Mouse (Mus musculus) forebrain, embryonic 12.5 days (tissue): ENCODE measurements at regions not wholly inside any gene's neighbourhood (a gene's known extent, or its start where the extent isn't known, plus 50 kb on each side); places are given as distances from the start of the nearest gene placed in this dataset.

ENCODE experiments used
- ATAC-seq: fragments of 200-750 bp; cut with Nextera tagmentation; 2 replicates; pipeline ENCODE4 v1.8.0; 2017; ENCODE audit warnings: moderate TSS enrichment; ENCODE audit not compliant: low FRiP score
- H3K27ac ChIP-seq: fragments of 300-500 bp; sonication (generic); 2 replicates; pipeline ENCODE4 v1.5.1; 2016; ENCODE audit warnings: mild to moderate bottlenecking
- H3K27me3 ChIP-seq: fragments of 300-500 bp; sonication (generic); 2 replicates; pipeline ENCODE4 v1.6.1; 2016; ENCODE audit warnings: mild to moderate bottlenecking
- H3K36me3 ChIP-seq: fragments of 300-500 bp; sonication (generic); replicated peaks from 2 replicates; pipeline ENCODE4 v1.6.1; 2016; ENCODE audit warnings: mild to moderate bottlenecking
- H3K4me1 ChIP-seq: fragments of 300-500 bp; sonication (generic); 2 replicates; pipeline ENCODE4 v1.6.1; 2016
- H3K4me2 ChIP-seq: fragments of 300-500 bp; sonication (generic); 2 replicates; pipeline ENCODE4 v1.6.1; 2016; ENCODE audit warnings: mild to moderate bottlenecking, moderate library complexity
- H3K4me3 ChIP-seq: fragments of 300-500 bp; sonication (generic); replicated peaks from 2 replicates; pipeline ENCODE4 v1.5.1; 2016; ENCODE audit warnings: mild to moderate bottlenecking
- H3K9ac ChIP-seq: fragments of 300-500 bp; sonication (generic); 2 replicates; pipeline ENCODE4 v1.6.1; 2016; ENCODE audit warnings: mild to moderate bottlenecking
- H3K9me3 ChIP-seq: fragments of 300-500 bp; sonication (generic); 2 replicates; pipeline ENCODE4 v1.6.1; 2016
- WGBS: fragments of 180-500 bp; shearing (Covaris S2); methylation state at CpG from one replicate; pipeline ENCODE4 v1.1.7; 2016; 5-methylcytosine and 5-hydroxymethylcytosine counted together

DNA sequence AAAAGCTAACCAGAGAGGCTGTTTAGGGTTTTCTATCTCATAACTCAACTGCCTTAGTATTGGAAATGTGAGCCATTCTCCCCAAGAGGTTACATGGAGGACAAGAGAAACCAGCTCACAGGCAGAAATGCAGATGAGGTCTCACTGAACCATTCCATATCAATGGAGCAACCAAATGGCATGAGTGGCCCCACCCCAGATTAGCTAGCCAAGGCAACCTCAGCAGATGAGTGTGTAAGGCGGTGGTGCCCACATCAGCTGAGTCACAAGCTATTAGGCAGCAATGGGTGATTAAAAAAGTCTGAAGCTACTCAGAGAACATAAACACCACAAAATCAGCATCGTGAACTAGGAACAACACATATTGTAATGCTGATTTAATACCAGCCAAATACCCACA is 133.2 kb downstream of the Lpin1 start:
- no peak for ATAC-seq
- H3K4me2 ChIP-seq, result no peak overlapping the region
- no peaks in the 10 kb centered on the region for H3K9me3 ChIP-seq
- no peak overlapping the region for H3K27ac ChIP-seq
- no peaks in the 10 kb centered on the region for H3K36me3 ChIP-seq
- WGBS, result 94% methylated on average over 2 of the region's 2 CpGs
- H3K27me3 ChIP-seq, result no peaks in the 10 kb centered on the region
- H3K4me3 ChIP-seq, result no peak overlapping the region
- no peaks in the 10 kb centered on the region for H3K4me1 ChIP-seq
- no peak overlapping the region for H3K9ac ChIP-seq

DNA sequence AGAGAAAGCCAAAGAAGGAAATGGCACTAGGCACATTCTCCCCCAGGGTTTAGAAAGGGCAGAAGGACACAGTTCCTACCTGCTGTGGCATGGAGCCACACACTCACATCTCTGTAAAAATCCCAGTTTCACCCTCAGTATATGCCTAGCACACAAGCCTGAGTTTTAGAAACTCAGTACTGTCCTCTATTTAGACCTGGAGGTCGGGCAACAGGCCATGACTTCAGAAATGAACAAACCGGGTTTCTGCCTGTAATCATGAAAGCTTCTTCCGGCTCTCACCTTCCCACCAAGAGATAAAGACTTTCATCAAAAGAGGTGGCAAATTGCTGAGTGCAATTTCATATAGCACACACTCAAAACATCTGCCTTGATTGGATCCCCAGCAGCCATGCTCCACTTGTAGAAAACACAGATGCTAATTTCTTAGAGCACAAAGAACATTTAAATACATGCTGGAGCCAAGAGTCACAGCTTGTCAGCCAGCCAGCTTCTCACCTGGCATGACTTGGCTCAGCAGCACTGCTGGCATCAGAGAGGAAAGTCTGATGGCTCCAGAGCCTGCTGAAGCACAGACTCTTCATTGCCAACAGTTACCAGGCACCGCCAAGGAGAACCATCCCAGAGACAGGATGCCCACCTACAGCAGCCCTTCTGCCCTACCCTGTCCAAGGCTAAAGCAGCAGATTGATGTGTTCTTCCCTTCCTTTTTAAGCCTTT is 136.2 kb downstream of the Lpin1 start:
- H3K9me3 ChIP-seq, result no peaks in the 10 kb centered on the region
- H3K4me2 ChIP-seq, result no peak overlapping the region
- no peaks in the 10 kb centered on the region for H3K36me3 ChIP-seq
- 85% methylated on average over 4 of the region's 4 CpGs for WGBS
- no peaks in the 10 kb centered on the region for H3K27me3 ChIP-seq
- no peak overlapping the region for H3K27ac ChIP-seq
- no peaks in the 10 kb centered on the region for H3K4me1 ChIP-seq
- no peak overlapping the region for H3K9ac ChIP-seq
- ATAC-seq, result no peak
- no peak overlapping the region for H3K4me3 ChIP-seq

GRCm38 (mm10) chr12:16457419-16457818 is 153.3 kb downstream of the Lpin1 start:
- no peaks in the 10 kb centered on the region for H3K9me3 ChIP-seq
- WGBS, result 94% methylated on average over 6 of the region's 6 CpGs
- no peak overlapping the region for H3K4me3 ChIP-seq
- no peaks in the 10 kb centered on the region for H3K27me3 ChIP-seq
- H3K9ac ChIP-seq, result no peak overlapping the region
- no peak overlapping the region for H3K27ac ChIP-seq
- H3K4me2 ChIP-seq, result no peak overlapping the region
- H3K4me1 ChIP-seq, result no peaks in the 10 kb centered on the region
- no peak for ATAC-seq
- no peaks in the 10 kb centered on the region for H3K36me3 ChIP-seq

DNA sequence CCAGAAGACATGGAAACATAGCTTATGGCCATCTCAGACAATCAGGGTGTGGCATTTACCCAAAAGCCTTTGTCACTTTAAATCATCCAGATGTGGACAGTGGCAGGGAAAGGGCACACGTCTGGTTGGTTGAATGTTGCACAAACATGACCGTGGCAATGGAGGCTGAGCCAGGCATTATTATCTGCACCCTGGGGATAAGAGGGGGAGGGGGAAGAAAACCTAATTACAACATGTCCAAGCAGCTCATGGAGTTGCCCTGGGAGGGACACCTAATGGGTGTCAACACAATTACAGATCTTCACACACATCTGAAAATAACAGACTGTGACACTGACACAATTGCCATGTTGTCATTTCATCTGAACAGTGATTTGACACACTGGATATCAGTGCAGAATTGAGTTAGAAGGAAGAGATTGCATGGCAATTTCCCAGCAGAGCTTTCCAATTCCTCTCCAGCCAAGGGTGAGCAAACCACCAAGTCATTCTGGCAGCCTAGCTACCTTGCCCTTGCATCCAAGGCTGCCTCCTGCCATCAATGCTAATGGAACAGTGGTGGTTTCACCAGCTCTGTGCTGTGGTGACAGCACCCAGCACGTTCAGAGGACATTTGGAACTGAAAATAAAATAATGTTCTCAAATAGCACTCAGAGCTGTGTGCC is 159.9 kb downstream of the Lpin1 start:
- no peak for ATAC-seq
- 63% methylated on average over 3 of the region's 3 CpGs for WGBS
- H3K4me1 ChIP-seq, result no peaks in the 10 kb centered on the region
- H3K9ac ChIP-seq, result no peak overlapping the region
- no peak overlapping the region for H3K27ac ChIP-seq
- H3K9me3 ChIP-seq, result no peaks in the 10 kb centered on the region
- no peak overlapping the region for H3K4me2 ChIP-seq
- no peaks in the 10 kb centered on the region for H3K36me3 ChIP-seq
- H3K27me3 ChIP-seq, result no peaks in the 10 kb centered on the region
- no peak overlapping the region for H3K4me3 ChIP-seq

- H3K9me3 ChIP-seq, result no peaks in the 10 kb centered on the region
- H3K4me1 ChIP-seq, result no peaks in the 10 kb centered on the region; the same call in 1 of the 2 replicates
- WGBS, result 88% methylated on average over 5 of the region's 5 CpGs
- H3K36me3 ChIP-seq, result no peaks in the 10 kb centered on the region
- no peak overlapping the region for H3K9ac ChIP-seq
- ATAC-seq, result no peak
- H3K4me2 ChIP-seq, result no peak overlapping the region
- no peak overlapping the region for H3K27ac ChIP-seq
- H3K4me3 ChIP-seq, result no peak overlapping the region
- no peaks in the 10 kb centered on the region for H3K27me3 ChIP-seq
These were observed 172.0 kb downstream of the Lpin1 start for GRCm38 (mm10) chr12:16438717-16439116.

GRCm38 (mm10) chr12:16436961-16437360 is 173.8 kb downstream of the Lpin1 start:
- WGBS, result 89% methylated on average over 1 of the region's 1 CpGs

DNA sequence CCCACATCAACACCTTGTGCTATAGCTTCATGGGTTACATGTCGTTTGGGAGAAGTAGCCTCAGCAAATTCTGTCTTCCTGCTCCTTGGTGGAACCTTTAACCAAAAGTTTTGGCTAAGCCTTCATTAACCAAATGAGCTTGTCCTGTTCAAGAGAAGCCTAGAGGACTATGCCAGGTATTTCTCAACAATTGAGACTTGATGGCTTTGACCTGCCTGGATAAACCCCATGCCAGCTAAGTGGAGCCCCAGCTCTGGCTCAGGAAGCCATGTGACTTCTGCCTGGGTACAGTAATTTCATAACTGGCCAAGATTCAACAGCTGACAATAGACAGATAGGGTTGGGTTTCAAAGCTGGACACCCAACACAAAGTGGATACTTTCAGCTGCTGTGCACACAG is 174.5 kb downstream of the Lpin1 start:
- no peak overlapping the region for H3K27ac ChIP-seq
- no peak for ATAC-seq

More at GRCm38 (mm10) chr12:16436961-16437360, 173.8 kb downstream of the Lpin1 start:
- Histone ChIP-seq H3K9me3 (no peaks in the 10 kb centered on the region), H3K4me1 (no peaks in the 10 kb centered on the region; the same call in 1 of the 2 replicates), H3K4me2 (no peak overlapping the region), H3K27ac (no peak overlapping the region), H3K4me3 (no peak overlapping the region), H3K9ac (no peak overlapping the region), H3K27me3 (no peaks in the 10 kb centered on the region), H3K36me3 (no peaks in the 10 kb centered on the region)
- no peak for ATAC-seq

GRCm38 (mm10) chr12:16434739-16435138 is 176.0 kb downstream of the Lpin1 start:
- 86% methylated on average over 1 of the region's 1 CpGs for WGBS
- ATAC-seq, result no peak

More for the DNA sequence above, 174.5 kb downstream of the Lpin1 start:
- WGBS, result 76% methylated on average over 1 of the region's 1 CpGs
- no peaks in the 10 kb centered on the region for H3K36me3 ChIP-seq
- no peaks in the 10 kb centered on the region; the same call in 1 of the 2 replicates for H3K4me1 ChIP-seq
- H3K4me3 ChIP-seq, result no peak overlapping the region
- H3K27me3 ChIP-seq, result no peaks in the 10 kb centered on the region
- H3K9me3 ChIP-seq, result no peaks in the 10 kb centered on the region
- no peak overlapping the region for H3K4me2 ChIP-seq
- H3K9ac ChIP-seq, result no peak overlapping the region

DNA sequence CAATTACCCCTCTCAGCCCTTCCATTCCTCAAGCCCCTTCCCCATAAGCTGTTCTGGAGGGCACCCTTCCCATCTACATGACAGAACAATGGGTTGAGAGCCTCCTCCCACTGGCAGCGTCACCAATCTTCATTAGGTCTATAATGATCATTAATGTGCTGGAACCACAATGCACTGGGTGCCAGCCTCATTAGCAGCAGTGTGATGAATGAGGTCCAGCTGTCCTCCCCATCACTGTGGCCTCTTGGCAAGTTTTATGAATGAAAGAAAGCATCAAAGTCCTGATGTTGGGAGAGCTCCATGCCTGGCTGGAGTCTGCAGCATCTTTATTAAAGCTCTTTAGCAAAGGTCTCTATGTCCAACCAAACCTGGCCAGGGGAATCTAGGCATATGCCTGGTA is 176.5 kb downstream of the Lpin1 start:
- H3K4me1 ChIP-seq, result no peaks in the 10 kb centered on the region; the same call in 1 of the 2 replicates
- 31% methylated on average over 1 of the region's 1 CpGs for WGBS
- H3K4me2 ChIP-seq, result no peak overlapping the region
- peak; percentile 58; the same call in 1 of the 2 replicates for ATAC-seq
- no peak overlapping the region for H3K4me3 ChIP-seq
- H3K27me3 ChIP-seq, result no peaks in the 10 kb centered on the region
- no peak overlapping the region for H3K9ac ChIP-seq
- H3K27ac ChIP-seq, result no peak overlapping the region
- no peaks in the 10 kb centered on the region for H3K36me3 ChIP-seq
- no peaks in the 10 kb centered on the region for H3K9me3 ChIP-seq

More at GRCm38 (mm10) chr12:16434739-16435138, 176.0 kb downstream of the Lpin1 start:
- Histone ChIP-seq H3K4me2 (no peak overlapping the region), H3K27me3 (no peaks in the 10 kb centered on the region), H3K27ac (no peak overlapping the region), H3K4me1 (no peaks in the 10 kb centered on the region; the same call in 1 of the 2 replicates), H3K4me3 (no peak overlapping the region), H3K9ac (no peak overlapping the region), H3K9me3 (no peaks in the 10 kb centered on the region), H3K36me3 (no peaks in the 10 kb centered on the region)

DNA sequence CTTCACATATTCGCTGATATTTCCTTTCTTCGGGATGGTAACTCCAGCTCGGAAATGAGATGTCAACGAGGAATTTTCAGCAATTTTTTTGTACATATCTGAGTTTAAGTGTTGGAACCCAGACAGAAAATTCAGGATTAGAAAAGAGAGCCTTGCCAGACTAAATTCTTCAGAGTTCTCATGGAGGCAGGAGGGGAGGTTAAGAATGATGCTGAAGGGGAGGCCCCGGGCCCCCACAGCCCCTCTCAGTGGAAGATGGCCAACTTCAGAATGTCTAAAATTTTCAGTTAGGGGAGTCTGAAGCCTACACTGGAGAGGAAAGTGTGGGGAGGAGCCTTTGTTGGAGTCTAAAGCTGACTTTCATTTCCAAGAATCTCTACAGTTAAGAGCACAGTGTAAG is 184.8 kb downstream of the Lpin1 start:
- WGBS, result 89% methylated on average over 5 of the region's 5 CpGs
- no peaks in the 10 kb centered on the region for H3K36me3 ChIP-seq
- H3K9ac ChIP-seq, result no peak overlapping the region
- H3K27ac ChIP-seq, result no peak overlapping the region
- no peak overlapping the region for H3K4me2 ChIP-seq
- H3K4me3 ChIP-seq, result no peak overlapping the region
- ATAC-seq, result no peak
- H3K4me1 ChIP-seq, result no peaks in the 10 kb centered on the region
- H3K27me3 ChIP-seq, result no peaks in the 10 kb centered on the region
- no peaks in the 10 kb centered on the region for H3K9me3 ChIP-seq

DNA sequence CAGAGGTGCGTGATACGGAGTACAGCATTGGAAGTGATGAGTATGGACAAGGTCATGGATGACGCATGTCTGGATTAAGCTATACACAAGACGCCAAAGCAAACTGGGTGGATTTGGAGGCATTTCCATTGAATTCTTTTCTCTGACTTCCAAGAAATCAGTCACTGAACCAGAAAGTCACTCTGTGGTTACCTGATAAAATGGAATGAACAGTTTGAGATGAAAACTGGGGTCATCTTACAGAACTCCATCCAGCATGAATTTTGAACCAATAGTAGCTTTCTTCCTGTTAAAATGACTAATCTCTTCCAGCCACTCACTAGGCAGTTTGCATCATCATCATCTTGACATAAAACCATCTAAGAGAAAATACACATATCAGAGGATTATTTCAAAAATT is 186.2 kb downstream of the Lpin1 start:
- WGBS, result 96% methylated on average over 4 of the region's 4 CpGs
- no peak for ATAC-seq
- H3K9ac ChIP-seq, result no peak overlapping the region
- H3K4me2 ChIP-seq, result no peak overlapping the region
- no peak overlapping the region for H3K27ac ChIP-seq
- no peaks in the 10 kb centered on the region for H3K4me1 ChIP-seq
- H3K36me3 ChIP-seq, result no peaks in the 10 kb centered on the region
- H3K4me3 ChIP-seq, result no peak overlapping the region
- H3K27me3 ChIP-seq, result no peaks in the 10 kb centered on the region
- H3K9me3 ChIP-seq, result no peaks in the 10 kb centered on the region

GRCm38 (mm10) chr12:16395720-16396119 is 215.0 kb downstream of the Lpin1 start:
- H3K4me1 ChIP-seq, result no peaks in the 10 kb centered on the region
- WGBS, result 79% methylated on average over 2 of the region's 2 CpGs
- ATAC-seq, result no peak
- no peak overlapping the region for H3K27ac ChIP-seq
- no peak overlapping the region for H3K4me3 ChIP-seq
- H3K27me3 ChIP-seq, result no peaks in the 10 kb centered on the region
- no peaks in the 10 kb centered on the region for H3K36me3 ChIP-seq
- no peak overlapping the region for H3K9ac ChIP-seq
- H3K4me2 ChIP-seq, result no peak overlapping the region
- H3K9me3 ChIP-seq, result no peaks in the 10 kb centered on the region

- ATAC-seq, result no peak
- Histone ChIP-seq H3K27me3 (no peaks in the 10 kb centered on the region), H3K4me1 (no peaks in the 10 kb centered on the region), H3K4me2 (no peak overlapping the region), H3K9ac (no peak overlapping the region), H3K4me3 (no peak overlapping the region), H3K27ac (no peak overlapping the region), H3K36me3 (no peaks in the 10 kb centered on the region), H3K9me3 (no peaks in the 10 kb centered on the region)
These were observed 217.9 kb downstream of the Lpin1 start for GRCm38 (mm10) chr12:16392851-16393250.
